Mouse (Mus musculus) kidney, postnatal 0 days (tissue): ENCODE data around the gene Cdkn2a. TPM values are rescaled to one million over a fixed set of nuclear protein-coding genes. Genes with fewer than 3 reads are reported as not detected.

Experiments
- ATAC-seq: fragments of 200-750 bp; cut with Nextera tagmentation; replicated peaks from 2 replicates; pipeline ENCODE4 v1.8.0; 2017; ENCODE audit warnings: low read depth, moderate number of reproducible peaks, moderate TSS enrichment, moderate library complexity; ENCODE audit not compliant: low FRiP score
- DNase-seq: peaks from one replicate; pipeline ENCODE4 v3.0.0-alpha.2; 2016; ENCODE audit warnings: low spot score
- H3K27ac ChIP-seq: fragments of 300-500 bp; sonication (generic); 2 replicates; pipeline ENCODE4 v1.5.1; 2014; ENCODE audit warnings: mild to moderate bottlenecking
- H3K27me3 ChIP-seq: fragments of 300-500 bp; sonication (generic); 2 replicates; pipeline ENCODE4 v1.6.1; 2014; ENCODE audit warnings: low read length, mixed read lengths; ENCODE audit not compliant: insufficient read depth
- H3K36me3 ChIP-seq: fragments of 300-500 bp; sonication (generic); 2 replicates; pipeline ENCODE4 v1.6.1; 2014; ENCODE audit warnings: low read length, mixed read lengths; ENCODE audit not compliant: insufficient read depth
- H3K4me1 ChIP-seq: fragments of 300-500 bp; sonication (generic); replicated peaks from 2 replicates; pipeline ENCODE4 v1.6.1; 2014; ENCODE audit warnings: antibody characterized with exemption, low read length, mixed read lengths; ENCODE audit not compliant: insufficient read depth
- H3K4me2 ChIP-seq: fragments of 300-500 bp; sonication (generic); 2 replicates; pipeline ENCODE4 v1.6.1; 2014; ENCODE audit warnings: mild to moderate bottlenecking, low read length, moderate library complexity, mixed read lengths
- H3K4me3 ChIP-seq: fragments of 300-500 bp; sonication (generic); replicated peaks from 2 replicates; pipeline ENCODE4 v1.5.1; 2014; ENCODE audit warnings: low read depth, low read length
- H3K9ac ChIP-seq: fragments of 300-500 bp; sonication (generic); 2 replicates; pipeline ENCODE4 v1.6.1; 2014; ENCODE audit warnings: low read depth, low read length
- H3K9me3 ChIP-seq: fragments of 300-500 bp; sonication (generic); replicated peaks from 2 replicates; pipeline ENCODE4 v1.6.1; 2016; ENCODE audit warnings: low read length, inconsistent platforms, mixed read lengths
- CTCF ChIP-seq: IDR thresholded peaks from 2 replicates; pipeline ENCODE4 v1.5.1; 2016; ENCODE audit warnings: antibody characterized with exemption, low read depth, mild to moderate bottlenecking, moderate library complexity
- WGBS: fragments of 180-500 bp; shearing (Covaris S2); extraction: QIAGEN DNeasy Blood & Tissue Kit; methylation state at CpG from one replicate; pipeline ENCODE4 v1.1.7; 2014; 5-methylcytosine and 5-hydroxymethylcytosine counted together
- polyA plus RNA-seq: library from polyadenylated mRNA; unstranded; fragments of >200 nt; fragmentation: Nextera tagmentation; extraction: Ambion mirVana; gene quantifications from 2 replicates; pipeline ENCODE4 v1.2.1, GENCODE M21; 2015

Gene Cdkn2a
- polyA plus RNA-seq, 1 experiment from 2014 or later: not detected

GRCm38 (mm10) chr4:89279641-89280040 lies 14.8 kb downstream of the Cdkn2a start:
- no peak for DNase-seq
- Histone ChIP-seq H3K27me3 (peaks cover 84% of the 10 kb centered on the region), H3K27ac (no peak overlapping the region), H3K4me1 (no peaks in the 10 kb centered on the region), H3K9me3 (no peaks in the 10 kb centered on the region), H3K9ac (no peak overlapping the region), H3K4me2 (no peak overlapping the region), H3K4me3 (no peak overlapping the region), H3K36me3 (no peaks in the 10 kb centered on the region)
- 2% methylated on average over 2 of the region's 2 CpGs for WGBS
- TF ChIP-seq CTCF: no peak
- ATAC-seq: no peak

GRCm38 (mm10) chr4:89277381-89277940 lies 17.0 kb downstream of the Cdkn2a start:
- H3K4me3 ChIP-seq: no peak overlapping the region
- H3K36me3 ChIP-seq: no peaks in the 10 kb centered on the region
- no peak for TF ChIP-seq CTCF
- WGBS: 4% methylated on average over 5 of the region's 5 CpGs
- no peaks in the 10 kb centered on the region for H3K4me1 ChIP-seq
- peaks cover 87% of the 10 kb centered on the region for H3K27me3 ChIP-seq
- H3K4me2 ChIP-seq: no peak overlapping the region
- DNase-seq: no peak
- H3K9ac ChIP-seq: no peak overlapping the region
- no peak overlapping the region for H3K27ac ChIP-seq
- no peaks in the 10 kb centered on the region for H3K9me3 ChIP-seq
- no peak for ATAC-seq

GRCm38 (mm10) chr4:89276669-89277219 lies 17.7 kb downstream of the Cdkn2a start:
- no peak overlapping the region for H3K4me3 ChIP-seq
- peaks cover 87% of the 10 kb centered on the region for H3K27me3 ChIP-seq
- WGBS: 1% methylated on average over 37 of the region's 37 CpGs
- DNase-seq (no peak), ATAC-seq (no peak)
- no peaks in the 10 kb centered on the region for H3K4me1 ChIP-seq
- no peak overlapping the region for H3K4me2 ChIP-seq
- H3K36me3 ChIP-seq: no peaks in the 10 kb centered on the region
- no peak for TF ChIP-seq CTCF
- H3K27ac ChIP-seq: no peak overlapping the region
- H3K9ac ChIP-seq: no peak overlapping the region
- no peaks in the 10 kb centered on the region for H3K9me3 ChIP-seq

- no peak overlapping the region for H3K4me2 ChIP-seq
- H3K27me3 ChIP-seq: peaks cover 85% of the 10 kb centered on the region
- ATAC-seq: no peak
- no peaks in the 10 kb centered on the region for H3K36me3 ChIP-seq
- no peak for DNase-seq
- H3K9ac ChIP-seq: no peak overlapping the region
- no peaks in the 10 kb centered on the region for H3K4me1 ChIP-seq
- no peak overlapping the region for H3K27ac ChIP-seq
- no peak for TF ChIP-seq CTCF
- no peaks in the 10 kb centered on the region for H3K9me3 ChIP-seq
- H3K4me3 ChIP-seq: no peak overlapping the region
- 2% methylated on average over 21 of the region's 25 CpGs for WGBS
Measured at GRCm38 (mm10) chr4:89275811-89276584, 18.5 kb downstream of the Cdkn2a start.

- Histone ChIP-seq H3K27ac (no peak overlapping the region), H3K4me3 (no peak overlapping the region), H3K4me1 (no peaks in the 10 kb centered on the region), H3K9ac (no peak overlapping the region), H3K4me2 (no peak overlapping the region), H3K36me3 (no peaks in the 10 kb centered on the region), H3K9me3 (no peaks in the 10 kb centered on the region), H3K27me3 (peaks cover 82% of the 10 kb centered on the region)
- ATAC-seq (no peak), DNase-seq (no peak)
- no peak for TF ChIP-seq CTCF
- 2% methylated on average over 24 of the region's 24 CpGs for WGBS
Measured at GRCm38 (mm10) chr4:89274829-89275548, 19.5 kb downstream of the Cdkn2a start.

- TF ChIP-seq CTCF: no peak
- H3K4me1 ChIP-seq: no peaks in the 10 kb centered on the region
- no peaks in the 10 kb centered on the region for H3K9me3 ChIP-seq
- ATAC-seq: no peak
- WGBS: 2% methylated on average over 14 of the region's 14 CpGs
- no peak overlapping the region for H3K27ac ChIP-seq
- no peak overlapping the region for H3K4me2 ChIP-seq
- DNase-seq: no peak
- H3K4me3 ChIP-seq: no peak overlapping the region
- no peak overlapping the region for H3K9ac ChIP-seq
- peaks cover 79% of the 10 kb centered on the region for H3K27me3 ChIP-seq
- H3K36me3 ChIP-seq: no peaks in the 10 kb centered on the region
Measured at GRCm38 (mm10) chr4:89274006-89274405, 20.4 kb downstream of the Cdkn2a start.
